Mouse (Mus musculus) kidney, embryonic 15.5 days (tissue): ENCODE results near the gene Ndufa10. TPM values are rescaled to one million over a fixed set of nuclear protein-coding genes. Genes with fewer than 3 reads are reported as not detected.

Experiments
- ATAC-seq: fragments of 200-750 bp; cut with Nextera tagmentation; replicated peaks from 2 replicates; pipeline ENCODE4 v1.8.0; 2017; ENCODE audit warnings: moderate TSS enrichment; ENCODE audit not compliant: low FRiP score
- H3K27ac ChIP-seq: fragments of 300-500 bp; sonication (generic); 2 replicates; pipeline ENCODE4 v1.5.1; 2015; ENCODE audit warnings: mild to moderate bottlenecking, inconsistent platforms
- H3K27me3 ChIP-seq: fragments of 300-500 bp; sonication (generic); 2 replicates; pipeline ENCODE4 v1.6.1; 2015; ENCODE audit warnings: inconsistent platforms
- H3K36me3 ChIP-seq: fragments of 300-500 bp; sonication (generic); 2 replicates; pipeline ENCODE4 v1.6.1; 2015; ENCODE audit warnings: inconsistent platforms
- H3K4me1 ChIP-seq: fragments of 300-500 bp; sonication (generic); 2 replicates; pipeline ENCODE4 v1.6.1; 2015; ENCODE audit warnings: inconsistent platforms
- H3K4me2 ChIP-seq: fragments of 300-500 bp; sonication (generic); 2 replicates; pipeline ENCODE4 v1.6.1; 2015; ENCODE audit warnings: moderate library complexity, mild to moderate bottlenecking, inconsistent platforms
- H3K4me3 ChIP-seq: fragments of 300-500 bp; sonication (generic); replicated peaks from 2 replicates; pipeline ENCODE4 v1.5.1; 2015; ENCODE audit warnings: mild to moderate bottlenecking, inconsistent platforms
- H3K9ac ChIP-seq: fragments of 300-500 bp; sonication (generic); 2 replicates; pipeline ENCODE4 v1.6.1; 2015; ENCODE audit warnings: mild to moderate bottlenecking, inconsistent platforms
- H3K9me3 ChIP-seq: fragments of 300-500 bp; sonication (generic); replicated peaks from 2 replicates; pipeline ENCODE4 v1.6.1; 2016; ENCODE audit warnings: inconsistent platforms
- WGBS: fragments of 180-500 bp; shearing (Covaris S2); methylation state at CpG from one replicate; pipeline ENCODE4 v1.1.7; 2015; ENCODE audit warnings: mixed read lengths; 5-methylcytosine and 5-hydroxymethylcytosine counted together
- microRNA-seq: library from miRNA; unstranded; fragments of <30 nt; microRNA quantifications from one replicate; pipeline ENCODE4, GENCODE M21; 2016
- polyA plus RNA-seq: library from polyadenylated mRNA; unstranded; fragments of >200 nt; fragmentation: Nextera tagmentation; extraction: Ambion mirVana; gene quantifications from 2 replicates; pipeline ENCODE4 v1.2.1, GENCODE M21; 2015

Ndufa10 gene
- polyA plus RNA-seq, 1 experiment from 2014 or later: 309 TPM

GRCm38 (mm10) chr1:92405131-92405530 lies 68.5 kb downstream of the Ndufa10 start:
- H3K27me3 ChIP-seq: no peaks in the 10 kb centered on the region
- no peaks in the 10 kb centered on the region for H3K9me3 ChIP-seq
- H3K9ac ChIP-seq: no peak overlapping the region
- H3K36me3 ChIP-seq: no peaks in the 10 kb centered on the region
- 70% methylated on average over 5 of the region's 5 CpGs for WGBS
- ATAC-seq: no peak
- no peaks in the 10 kb centered on the region for H3K4me1 ChIP-seq
- H3K4me2 ChIP-seq: no peak overlapping the region
- H3K4me3 ChIP-seq: no peak overlapping the region
- no peak overlapping the region for H3K27ac ChIP-seq

- 84% methylated on average over 2 of the region's 2 CpGs for WGBS
- H3K9me3 ChIP-seq: no peaks in the 10 kb centered on the region
- no peak overlapping the region for H3K27ac ChIP-seq
- no peaks in the 10 kb centered on the region for H3K36me3 ChIP-seq
- no peak overlapping the region for H3K9ac ChIP-seq
- H3K27me3 ChIP-seq: no peaks in the 10 kb centered on the region
- ATAC-seq: no peak
- H3K4me3 ChIP-seq: no peak overlapping the region
- H3K4me2 ChIP-seq: no peak overlapping the region
- peaks cover 6% of the 10 kb centered on the region; the same call in 1 of the 2 replicates for H3K4me1 ChIP-seq
Observed at GRCm38 (mm10) chr1:92400556-92400955, 73.1 kb downstream of the Ndufa10 start.

- H3K9ac ChIP-seq: no peak overlapping the region
Observed at GRCm38 (mm10) chr1:92398601-92399000, 75.1 kb downstream of the Ndufa10 start.

GRCm38 (mm10) chr1:92397511-92398051 lies 76.1 kb downstream of the Ndufa10 start:
- WGBS: 24% methylated on average over 12 of the region's 12 CpGs

More at GRCm38 (mm10) chr1:92398601-92399000, 75.1 kb downstream of the Ndufa10 start:
- Histone ChIP-seq H3K27ac (no peak overlapping the region), H3K36me3 (no peaks in the 10 kb centered on the region), H3K27me3 (no peaks in the 10 kb centered on the region), H3K9me3 (no peaks in the 10 kb centered on the region), H3K4me1 (peaks cover 10% of the 10 kb centered on the region; the same call in 1 of the 2 replicates), H3K4me2 (no peak overlapping the region), H3K4me3 (no peak overlapping the region)
- no peak for ATAC-seq
- WGBS: 38% methylated on average over 7 of the region's 7 CpGs

GRCm38 (mm10) chr1:92394279-92394678 lies 79.4 kb downstream of the Ndufa10 start:
- Histone ChIP-seq H3K4me3 (no peak overlapping the region), H3K36me3 (no peaks in the 10 kb centered on the region), H3K27ac (no peak overlapping the region), H3K27me3 (no peaks in the 10 kb centered on the region), H3K4me2 (no peak overlapping the region), H3K4me1 (peaks cover 10% of the 10 kb centered on the region; the same call in 1 of the 2 replicates), H3K9ac (no peak overlapping the region), H3K9me3 (no peaks in the 10 kb centered on the region)
- no peak for ATAC-seq
- WGBS: 73% methylated on average over 3 of the region's 3 CpGs

More at GRCm38 (mm10) chr1:92397511-92398051, 76.1 kb downstream of the Ndufa10 start:
- Histone ChIP-seq H3K27me3 (no peaks in the 10 kb centered on the region), H3K36me3 (no peaks in the 10 kb centered on the region), H3K4me2 (no peak overlapping the region), H3K4me1 (peaks cover 10% of the 10 kb centered on the region; the same call in 1 of the 2 replicates), H3K27ac (no peak overlapping the region), H3K4me3 (no peak overlapping the region), H3K9me3 (no peaks in the 10 kb centered on the region), H3K9ac (no peak overlapping the region)
- no peak for ATAC-seq

- no peak overlapping the region for H3K27ac ChIP-seq
- H3K4me3 ChIP-seq: no peak overlapping the region
- H3K9me3 ChIP-seq: no peaks in the 10 kb centered on the region
- H3K36me3 ChIP-seq: no peaks in the 10 kb centered on the region
- peaks cover 6% of the 10 kb centered on the region; the same call in 1 of the 2 replicates for H3K4me1 ChIP-seq
- H3K4me2 ChIP-seq: no peak overlapping the region
- ATAC-seq: no peak
- WGBS: 92% methylated on average over 6 of the region's 6 CpGs
- no peaks in the 10 kb centered on the region for H3K27me3 ChIP-seq
- no peak overlapping the region for H3K9ac ChIP-seq
Observed at GRCm38 (mm10) chr1:92393166-92393565, 80.5 kb downstream of the Ndufa10 start.

Small RNAs within 50 kb of the gene (microRNA-seq; reads per million reads assigned to microRNA genes)
- 0.89 reads per million for gene Mir6900

Other genes starting within 250 kb of the Ndufa10 start
- gene Olfr1416, start 11.3 kb upstream of the Ndufa10 start, polyA plus RNA-seq: not detected in 2 replicates
- gene Olfr1415, start 22.2 kb upstream of the Ndufa10 start, polyA plus RNA-seq: not detected in 2 replicates
- gene Olfr1414, start 44.8 kb upstream of the Ndufa10 start, polyA plus RNA-seq: not detected in 2 replicates
- not detected in 2 replicates for gene Olfr1413, start 97.5 kb upstream of the Ndufa10 start, polyA plus RNA-seq
- gene Olfr1412, start 111.9 kb upstream of the Ndufa10 start, polyA plus RNA-seq: not detected in 2 replicates
- not detected in 2 replicates for gene Olfr1411, start 120.6 kb upstream of the Ndufa10 start, polyA plus RNA-seq
- gene Olfr1410, start 131.9 kb upstream of the Ndufa10 start, polyA plus RNA-seq: not detected in 2 replicates
- gene Olfr12, start 143.9 kb upstream of the Ndufa10 start, polyA plus RNA-seq: not detected in 2 replicates
- 409 and 435 TPM in 2 replicates for gene Cops9, start 168.1 kb upstream of the Ndufa10 start, polyA plus RNA-seq
- gene Otos, start 175.0 kb upstream of the Ndufa10 start, polyA plus RNA-seq: 0.33 and 0.39 TPM in 2 replicates